Mouse (Mus musculus) c-Kit-positive CD71-positive TER-119-negative erythroid progenitor cells, embryonic 14.5 days (primary cell): ENCODE data around the gene Ildr1.

Source experiments
- DNase-seq: peaks from one replicate; pipeline ENCODE4 v3.0.0-alpha.2; 2013; ENCODE audit warnings: low read depth

Gene Ildr1

DNA sequence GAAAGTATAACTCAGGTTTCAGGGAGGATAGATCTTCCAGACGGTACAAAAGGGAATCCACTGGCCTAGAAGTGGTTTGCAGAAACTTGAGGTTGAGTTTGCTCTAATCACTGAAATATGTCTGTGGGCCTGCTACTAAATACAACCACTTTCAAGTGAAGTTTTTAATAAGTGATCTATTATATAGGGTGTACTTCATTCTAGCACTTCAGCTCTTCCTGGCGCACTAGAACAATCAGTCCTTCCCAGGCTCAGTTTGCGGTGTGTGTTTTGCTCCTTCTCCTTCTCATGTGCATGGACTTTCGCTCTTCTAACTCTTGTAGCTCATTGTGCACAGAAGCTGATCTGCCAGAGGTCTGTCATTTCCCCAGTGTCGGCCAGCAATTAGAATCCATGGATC lies 79.2 kb downstream of the Ildr1 start:
- DNase-seq = no peak

- no peak for DNase-seq
Measured at GRCm38 (mm10) chr16:36775658-36776057, 81.9 kb downstream of the Ildr1 start.
